Mouse (Mus musculus): Measurements from ENCODE around the gene Tex48.

Tex48 gene

GRCm38 (mm10) chr4:63622378-63622835 lies at the start of gene Tex48:
Gene Tex48 (minus strand): TSS chr4:63622428.
- no peak for DNase-seq (ENCODE audit: low spot score in 2 of 2)

- DNase-seq (ENCODE audit: low spot score in 2 of 2) = peak; percentile 35 to 81
Observed at GRCm38 (mm10) chr4:63668255-63668654, 46.0 kb upstream of the Tex48 start.

DNA sequence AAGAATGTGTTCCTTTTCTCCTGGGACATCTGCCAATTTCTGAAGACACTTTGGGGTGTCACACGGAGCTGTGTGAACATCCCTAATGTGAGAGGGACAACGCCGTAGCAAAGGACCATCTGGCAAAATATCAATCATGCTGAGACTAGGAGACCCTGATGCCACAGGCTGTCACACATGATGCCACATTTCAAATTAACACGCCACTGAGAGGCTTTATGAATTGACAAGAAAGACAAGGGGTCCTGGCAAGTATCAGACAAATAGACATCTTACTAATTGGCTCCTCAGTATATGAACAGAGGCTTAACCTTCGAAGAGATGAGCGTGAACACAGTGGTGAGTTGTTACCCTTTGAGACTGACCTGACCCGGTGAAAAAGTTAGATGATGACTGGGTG lies 43.5 kb upstream of the Tex48 start:
- no peak for DNase-seq (ENCODE audit: low spot score in 2 of 2)

DNA sequence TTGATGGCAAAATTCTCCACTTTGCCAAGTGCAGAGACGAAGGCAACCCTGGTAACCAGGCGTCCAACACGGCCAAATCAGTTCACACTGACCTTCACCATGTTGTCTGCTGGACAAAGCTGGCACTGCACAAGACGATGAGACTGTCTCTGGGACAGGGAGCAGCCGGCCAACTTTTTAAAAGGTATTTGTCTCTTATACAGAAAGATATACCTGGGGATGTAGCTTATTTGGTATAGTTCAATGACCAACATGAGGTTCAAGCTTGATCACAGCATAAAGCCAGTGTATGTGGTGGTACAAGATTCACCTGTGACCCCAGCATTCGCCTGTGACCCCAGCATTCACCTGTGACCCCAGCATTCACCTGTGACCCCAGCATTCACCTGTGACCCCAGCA lies 41.1 kb upstream of the Tex48 start, which contains the start of gene Gm11214:
Gene Gm11214, minus strand, starts transcription at position 101 of the 400 bp plus-strand sequence.
- DNase-seq (ENCODE audit: low spot score in 2 of 2) = no peak

DNA sequence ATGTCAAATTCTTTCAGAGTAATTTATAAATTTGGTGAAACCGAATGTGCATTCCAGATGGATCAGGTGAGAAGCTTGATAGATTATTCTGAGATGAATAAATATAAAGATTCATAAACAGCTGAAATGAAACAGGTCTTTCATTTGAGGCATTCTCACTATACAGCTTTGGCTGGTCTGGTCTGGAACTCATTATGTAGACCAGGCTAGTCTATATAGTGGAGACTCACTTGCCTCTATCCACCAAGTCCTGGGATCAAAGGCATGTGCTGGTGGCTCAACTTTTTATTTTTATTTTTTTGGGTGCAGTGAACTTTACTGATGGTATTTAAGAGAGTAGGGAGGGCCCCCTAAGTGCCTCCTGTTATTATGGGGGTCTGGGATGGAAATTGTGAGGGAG lies 39.6 kb upstream of the Tex48 start:
- no peak for DNase-seq (ENCODE audit: low spot score in 2 of 2)

- DNase-seq (ENCODE audit: low spot score in 2 of 2) = no peak
Observed at GRCm38 (mm10) chr4:63661426-63661825, 39.2 kb upstream of the Tex48 start.

DNA sequence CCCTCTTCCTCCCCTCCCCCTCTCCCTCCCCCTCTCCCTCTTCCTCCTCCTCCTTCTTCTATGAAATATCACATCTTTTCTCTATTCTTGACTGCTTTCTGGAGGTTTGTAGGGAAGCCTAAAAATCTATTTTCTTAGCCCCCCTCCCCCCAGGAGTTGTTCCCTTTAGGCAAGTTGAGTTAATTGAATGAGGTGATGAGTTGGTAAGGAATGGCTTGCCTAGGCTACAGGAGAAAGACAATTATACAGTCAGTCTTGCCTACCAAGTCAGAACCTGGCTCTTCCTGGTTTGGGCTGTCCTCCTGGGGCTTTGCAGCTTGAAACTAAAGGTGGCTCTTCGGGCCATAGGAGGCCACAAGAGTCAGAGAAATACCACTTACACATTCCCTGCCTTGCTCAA lies 37.5 kb upstream of the Tex48 start:
- no peak for DNase-seq (ENCODE audit: low spot score in 2 of 2)

GRCm38 (mm10) chr4:63659086-63659485 lies 36.9 kb upstream of the Tex48 start:
- DNase-seq (ENCODE audit: low spot score in 2 of 2) = no peak

- DNase-seq (ENCODE audit: low spot score in 2 of 2) = no peak
Observed at GRCm38 (mm10) chr4:63654381-63654780, 32.2 kb upstream of the Tex48 start.

DNA sequence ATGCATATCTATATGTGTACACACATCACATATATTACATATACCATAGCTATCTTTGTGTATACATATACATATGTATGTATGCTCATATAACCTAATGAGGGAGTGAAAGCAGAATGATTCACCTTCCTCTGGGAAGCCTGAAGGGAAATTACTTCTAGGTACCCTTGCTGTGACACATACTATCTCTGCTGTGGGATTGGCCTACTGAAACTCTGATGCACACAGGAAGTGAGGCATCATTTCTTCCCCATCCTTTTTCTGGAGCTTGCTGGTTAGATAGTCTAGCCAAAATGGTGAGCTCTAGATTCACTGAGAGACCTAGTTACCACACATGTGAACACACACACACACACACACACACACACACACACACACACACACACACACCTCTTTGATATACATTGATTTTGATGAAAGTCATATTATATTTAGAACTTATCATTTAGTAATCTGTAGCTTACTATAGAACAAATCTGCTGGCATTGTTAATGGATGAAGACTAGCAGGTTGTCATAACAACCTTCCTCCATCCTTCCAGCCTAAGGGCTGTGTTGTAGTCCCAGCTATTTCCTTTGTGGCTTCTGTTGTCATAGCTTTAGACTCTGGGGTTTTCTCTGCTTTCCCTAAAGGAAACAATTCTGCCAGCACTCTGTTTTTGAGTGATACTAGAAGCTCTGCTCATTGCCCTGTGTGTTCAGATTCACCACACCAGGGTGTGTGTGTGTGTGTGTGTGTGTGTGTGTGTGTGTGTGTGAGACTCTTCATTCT lies 21.9 kb upstream of the Tex48 start:
- DNase-seq (ENCODE audit: low spot score in 2 of 2) = no peak

DNA sequence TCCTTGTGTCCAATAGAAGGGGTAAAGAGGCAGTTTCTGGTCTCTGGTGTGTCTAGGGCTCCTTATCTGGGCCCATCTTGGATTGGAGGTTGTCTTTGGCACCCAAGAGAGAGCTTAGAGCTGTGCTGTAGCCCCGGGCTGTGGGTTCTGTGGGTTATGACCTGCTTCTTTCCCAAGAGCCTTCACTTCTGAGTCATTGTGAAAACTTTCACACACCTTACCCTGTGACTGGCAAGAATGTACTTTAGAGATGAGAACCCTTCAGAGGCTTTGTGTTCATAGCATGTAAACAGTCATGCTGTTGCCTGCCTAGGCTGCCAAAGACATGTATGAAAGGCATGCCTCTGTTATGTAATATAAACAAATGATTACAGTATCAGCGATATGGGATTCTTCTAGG lies 17.6 kb upstream of the Tex48 start:
- DNase-seq (ENCODE audit: low spot score in 2 of 2) = no peak

DNA sequence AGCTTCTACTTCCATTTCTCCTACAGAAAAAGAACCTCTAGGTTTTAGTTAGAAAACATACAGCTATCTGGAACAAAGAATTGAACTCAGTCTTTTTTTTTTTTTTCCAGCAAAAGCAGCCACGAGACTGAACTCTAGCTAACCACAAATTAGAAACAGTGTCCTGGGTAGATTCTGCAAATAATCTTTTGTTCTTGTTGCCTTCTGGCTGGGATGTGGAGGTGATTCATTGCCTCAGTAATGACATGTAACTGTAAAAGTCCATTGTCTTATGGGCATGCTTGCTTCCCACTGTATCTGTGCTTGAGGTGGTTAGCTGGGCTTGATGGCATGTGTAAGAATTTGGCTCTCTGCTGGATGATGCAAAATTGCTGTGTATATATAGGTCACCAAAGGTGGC lies 16.4 kb upstream of the Tex48 start:
- DNase-seq (ENCODE audit: low spot score in 2 of 2) = no peak

DNA sequence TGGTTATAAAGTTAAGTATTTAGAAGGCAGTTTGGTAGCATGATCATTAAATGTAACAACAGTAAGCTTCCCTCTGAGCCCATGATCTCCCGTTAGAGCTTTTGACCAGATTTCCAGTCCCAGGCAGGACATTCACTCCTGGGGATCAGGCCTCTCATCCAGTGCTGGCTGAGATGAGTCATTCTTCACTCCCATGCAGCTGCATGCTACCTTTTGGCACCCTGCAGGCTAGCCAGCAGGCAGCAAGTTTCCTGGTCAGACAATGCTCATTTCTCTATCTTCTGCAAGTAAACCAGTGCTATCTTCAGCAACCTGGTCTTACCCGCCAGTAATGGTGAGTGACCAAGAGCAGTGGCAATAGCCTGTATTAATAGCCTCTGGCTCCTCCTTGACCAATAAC lies 11.0 kb upstream of the Tex48 start:
- no peak for DNase-seq (ENCODE audit: low spot score in 2 of 2)

GRCm38 (mm10) chr4:63627111-63627510 lies 4.9 kb upstream of the Tex48 start:
- DNase-seq (ENCODE audit: low spot score in 2 of 2) = no peak

DNA sequence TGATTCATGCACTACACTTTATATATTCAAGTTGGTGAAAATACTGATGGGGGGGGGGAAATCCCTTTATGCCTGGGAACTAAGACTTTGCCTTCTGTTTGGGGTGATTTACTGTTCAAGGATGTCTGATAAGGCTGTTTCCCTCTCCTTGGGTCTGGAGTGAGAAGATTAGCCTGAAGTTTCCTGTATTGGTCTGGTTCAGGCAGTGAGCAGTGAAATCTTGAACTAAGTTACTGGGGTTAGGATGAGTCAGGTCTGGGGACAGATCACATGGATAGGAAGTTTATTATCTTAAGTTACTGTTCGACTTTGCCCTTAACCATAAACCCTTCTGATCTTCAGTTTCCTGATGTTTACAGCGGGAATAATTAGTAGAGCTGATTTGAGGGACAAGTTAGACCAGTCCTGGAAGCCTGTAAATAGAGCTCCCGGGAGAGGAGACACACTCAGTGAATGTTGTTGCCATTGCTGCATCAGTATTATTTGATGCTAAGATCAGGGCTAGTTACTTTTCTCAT lies 3.4 kb upstream of the Tex48 start:
- DNase-seq (ENCODE audit: low spot score in 2 of 2) = no peak

- DNase-seq (ENCODE audit: low spot score in 2 of 2) = no peak
Observed at GRCm38 (mm10) chr4:63621861-63622260, 367 bp downstream of the Tex48 start.

DNA sequence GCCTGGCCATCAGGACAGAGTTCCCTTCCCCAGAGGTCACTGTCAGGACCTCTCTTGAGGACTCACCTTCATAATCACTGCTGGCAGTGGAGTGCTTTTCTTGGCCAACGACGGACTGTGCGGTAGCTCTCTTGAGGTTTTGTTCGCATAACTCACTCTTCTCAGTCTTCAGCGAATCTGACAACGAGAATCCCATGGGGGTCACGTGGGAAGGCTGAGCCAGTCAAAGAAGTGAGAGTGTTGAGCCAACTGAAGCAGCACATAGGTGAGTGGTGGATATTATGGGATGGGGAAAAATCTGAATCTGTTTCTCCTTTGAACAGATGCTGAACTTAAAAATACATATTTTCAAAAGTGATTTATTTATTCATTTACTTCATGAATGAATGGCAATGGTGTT lies 13.8 kb downstream of the Tex48 start:
- DNase-seq (ENCODE audit: low spot score in 2 of 2) = no peak

- DNase-seq (ENCODE audit: low spot score in 2 of 2) = no peak
Observed at GRCm38 (mm10) chr4:63605968-63606367, 16.3 kb downstream of the Tex48 start.

DNA sequence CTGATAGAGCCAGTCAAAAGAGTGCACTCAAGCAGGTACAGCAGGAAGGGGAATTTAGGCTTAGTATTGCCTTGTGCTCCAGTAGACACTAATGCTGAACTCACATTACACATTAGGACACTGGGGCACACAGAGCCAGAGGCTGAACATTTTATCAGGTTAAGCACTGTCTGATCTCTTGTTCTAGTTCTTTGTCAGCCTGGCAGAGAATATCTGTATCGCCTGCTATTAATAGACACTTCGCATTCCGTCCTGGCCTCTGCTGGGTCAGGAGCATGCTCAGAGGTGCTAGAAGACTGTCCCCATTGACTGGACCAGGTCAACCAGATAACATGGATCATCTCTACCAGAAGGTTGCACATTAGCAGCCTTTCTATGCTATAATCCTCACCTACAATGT lies 16.7 kb downstream of the Tex48 start:
- no peak for DNase-seq (ENCODE audit: low spot score in 2 of 2)

DNA sequence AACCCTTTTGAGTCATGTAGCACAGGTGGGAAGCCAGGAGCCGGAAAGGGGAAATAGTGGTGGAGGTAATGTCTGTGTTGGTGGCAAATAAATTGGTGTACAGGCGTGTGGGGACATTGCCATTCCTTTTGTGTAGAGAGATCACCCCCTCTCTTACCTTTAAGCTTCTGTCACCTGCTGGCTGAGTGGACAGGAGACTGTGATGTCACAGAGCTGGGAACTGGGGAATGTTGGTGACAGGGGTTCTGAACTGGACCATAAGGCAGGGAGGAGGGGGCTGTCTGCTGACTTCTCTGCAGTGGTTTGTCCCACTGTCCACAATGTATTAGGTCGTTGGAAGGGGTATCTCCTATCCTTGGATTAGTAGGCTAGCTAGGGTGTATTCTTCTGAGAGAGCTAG lies 17.3 kb downstream of the Tex48 start, which contains the start of gene Gm11213:
Gene Gm11213, minus strand, starts transcription at position 317 of the 400 bp plus-strand sequence.
- DNase-seq (ENCODE audit: low spot score in 2 of 2) = no peak

DNA sequence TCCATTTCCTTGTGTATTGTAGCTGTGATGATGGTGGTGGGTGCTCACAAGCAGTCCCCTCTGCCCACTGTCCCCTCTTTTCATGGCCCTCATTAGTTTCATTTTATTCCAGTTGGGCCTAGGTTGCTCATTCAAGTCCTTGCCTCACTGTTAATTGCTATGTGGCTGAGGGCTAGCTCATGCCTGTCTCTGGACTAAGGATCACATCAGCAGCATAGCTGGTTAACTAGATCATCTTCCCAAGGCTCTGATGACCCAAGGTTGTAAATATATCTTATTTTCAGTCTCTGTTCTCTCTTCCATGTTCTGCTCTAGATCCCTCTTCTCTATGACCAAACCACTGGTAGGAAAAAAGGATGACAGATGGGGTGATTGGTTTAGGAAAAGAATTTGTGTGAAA lies 21.0 kb downstream of the Tex48 start:
- no peak for DNase-seq (ENCODE audit: low spot score in 2 of 2)

- DNase-seq (ENCODE audit: low spot score in 2 of 2) = no peak
Observed at GRCm38 (mm10) chr4:63600786-63601185, 21.4 kb downstream of the Tex48 start.

- no peak for DNase-seq (ENCODE audit: low spot score in 2 of 2)
Observed at GRCm38 (mm10) chr4:63596010-63596409, 26.2 kb downstream of the Tex48 start.
